Mouse (Mus musculus): ENCODE results near the gene Ppp2r5b.

- no peak for TF ChIP-seq CTCF (conservative IDR thresholded peaks at IDR 0.05; ENCODE audit: insufficient read depth, insufficient read length, low read depth, low read length)
- no peak for TF ChIP-seq POLR2A (IDR thresholded peaks at IDR 0.05; ENCODE audit: low read depth, low read length)
Observed at GRCm38 (mm10) chr19:6230411-6230810, 5.3 kb downstream of the Ppp2r5b start.

Measured in kidney, adult 2 months (tissue).